Mouse (Mus musculus): ENCODE data around the gene Mecr.
A peak's percentile ranks its signal among the peaks of the same experiment; 100 is the strongest.

Mecr gene

DNA sequence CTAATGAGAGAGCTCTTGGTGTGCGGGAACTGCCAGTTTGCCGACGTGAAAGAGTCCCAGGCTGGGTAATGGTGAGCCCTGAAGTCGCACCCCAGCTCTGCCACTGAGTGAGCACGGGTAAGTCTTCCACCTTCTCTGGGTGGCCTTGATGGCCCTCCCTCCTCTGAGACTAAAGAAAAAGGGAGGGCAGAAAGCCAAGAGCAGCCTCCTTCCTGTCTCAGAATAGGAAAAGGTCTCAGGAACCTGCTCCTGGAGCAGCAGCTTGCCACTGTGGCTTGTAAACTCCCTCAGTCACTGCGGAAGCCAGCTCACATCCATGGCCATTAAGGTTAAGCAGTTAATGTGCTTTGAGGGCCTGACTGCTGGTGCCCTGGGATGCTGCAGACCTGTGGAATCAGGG lies 42.1 kb downstream of the Mecr start:
- DNase-seq (ENCODE audit: inconsistent age in 2 of 2, low spot score in 1 of 2) = peak; percentile 34 to 78

DNA sequence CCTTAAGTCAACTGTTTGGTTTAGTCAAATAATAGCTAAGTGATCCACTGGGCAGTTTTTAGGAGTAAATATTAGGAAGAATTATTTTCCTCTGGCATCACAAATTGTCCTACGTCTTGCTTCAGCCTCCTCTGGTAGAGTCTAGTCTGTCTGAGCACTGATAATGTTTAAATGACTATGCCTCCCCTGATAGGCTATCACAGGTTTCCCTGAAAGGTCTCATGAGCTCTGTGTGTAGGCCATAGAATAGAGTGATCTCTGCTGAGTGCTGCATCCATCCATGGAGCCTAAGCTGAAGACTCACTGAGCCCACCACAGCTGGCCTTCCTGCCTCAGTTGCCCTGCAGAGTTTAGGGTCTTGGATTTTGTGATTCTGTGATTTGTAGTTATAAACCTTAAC lies 45.3 kb downstream of the Mecr start:
- DNase-seq (ENCODE audit: inconsistent age in 2 of 2, low spot score in 1 of 2) = no peak

DNA sequence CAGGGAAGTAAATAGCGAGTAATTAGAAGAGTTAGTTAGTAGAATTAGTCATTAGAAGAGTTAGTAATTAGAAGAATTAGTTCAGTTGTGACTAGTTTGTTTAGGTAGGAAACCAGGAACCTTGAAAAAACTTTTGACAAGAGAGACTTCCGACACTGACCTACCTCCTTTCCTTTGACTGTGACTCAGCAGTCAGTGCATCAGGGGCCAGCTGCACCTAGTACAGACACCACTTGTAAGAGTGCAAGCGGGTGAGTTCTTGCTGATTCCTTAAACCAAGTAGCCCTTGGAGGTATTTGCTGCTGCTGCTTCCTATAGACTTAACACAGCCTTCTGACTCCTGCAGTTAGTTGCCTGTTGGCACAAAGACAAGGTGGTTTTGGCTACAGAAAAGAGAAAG lies 47.4 kb downstream of the Mecr start:
- DNase-seq (ENCODE audit: inconsistent age in 2 of 2, low spot score in 1 of 2) = no peak

GRCm38 (mm10) chr4:131897109-131897508 lies 53.8 kb downstream of the Mecr start:
- no peak for DNase-seq (ENCODE audit: inconsistent age in 2 of 2, low spot score in 1 of 2)

DNA sequence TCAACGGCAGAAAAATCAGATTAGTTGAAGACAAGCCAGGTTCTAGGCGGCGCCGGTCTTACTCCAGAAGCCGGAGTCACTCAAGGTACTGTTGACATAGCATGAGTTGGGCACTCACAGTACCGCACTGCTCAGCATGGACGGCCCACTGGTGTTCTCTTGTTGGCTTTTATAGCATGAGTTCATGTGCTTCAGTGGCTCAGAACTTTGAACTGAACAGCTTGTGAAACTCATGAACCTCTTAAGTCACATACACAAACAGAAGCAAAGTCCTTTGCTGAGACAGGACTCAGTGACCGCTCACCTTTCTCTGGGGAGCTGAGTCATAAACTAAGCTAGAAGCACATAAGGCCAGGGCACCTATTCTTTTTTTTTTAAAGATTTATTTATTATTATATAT lies 54.5 kb downstream of the Mecr start:
- no peak for DNase-seq (ENCODE audit: inconsistent age in 2 of 2, low spot score in 1 of 2)

- DNase-seq (ENCODE audit: inconsistent age in 2 of 2, low spot score in 1 of 2) = no peak
Measured at GRCm38 (mm10) chr4:131898503-131899179, 55.4 kb downstream of the Mecr start.

DNA sequence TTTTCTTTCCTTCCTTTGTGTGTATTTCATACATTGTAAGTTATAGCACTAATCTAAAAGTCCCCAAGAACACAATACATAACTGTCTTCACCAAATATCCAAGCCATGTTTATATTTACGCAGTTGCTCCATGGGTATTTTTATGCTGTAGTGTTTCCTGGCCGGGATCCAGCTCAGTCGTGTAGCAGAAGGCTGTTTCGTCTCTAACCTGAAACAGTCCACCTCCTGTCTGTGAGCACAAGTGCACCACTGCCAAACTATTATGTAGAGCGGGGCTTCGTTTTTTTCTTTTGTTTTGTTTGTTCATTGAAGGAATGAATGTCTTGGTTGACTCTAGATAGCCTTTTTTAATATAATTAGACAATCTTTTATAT lies 55.9 kb downstream of the Mecr start:
- no peak for DNase-seq (ENCODE audit: inconsistent age in 2 of 2, low spot score in 1 of 2)

GRCm38 (mm10) chr4:131901090-131901489 lies 57.8 kb downstream of the Mecr start:
- no peak for DNase-seq (ENCODE audit: inconsistent age in 2 of 2, low spot score in 1 of 2)

- peak; percentile 48 to 73 for DNase-seq (ENCODE audit: inconsistent age in 2 of 2, low spot score in 1 of 2)
Measured at GRCm38 (mm10) chr4:131904478-131904877, 61.2 kb downstream of the Mecr start.

- DNase-seq (ENCODE audit: inconsistent age in 2 of 2, low spot score in 1 of 2) = peak; percentile 46 to 59
Measured at GRCm38 (mm10) chr4:131906423-131906822, 63.2 kb downstream of the Mecr start.

- no peak for DNase-seq (ENCODE audit: inconsistent age in 2 of 2, low spot score in 1 of 2)
Measured at GRCm38 (mm10) chr4:131907912-131908311, 64.6 kb downstream of the Mecr start.

DNA sequence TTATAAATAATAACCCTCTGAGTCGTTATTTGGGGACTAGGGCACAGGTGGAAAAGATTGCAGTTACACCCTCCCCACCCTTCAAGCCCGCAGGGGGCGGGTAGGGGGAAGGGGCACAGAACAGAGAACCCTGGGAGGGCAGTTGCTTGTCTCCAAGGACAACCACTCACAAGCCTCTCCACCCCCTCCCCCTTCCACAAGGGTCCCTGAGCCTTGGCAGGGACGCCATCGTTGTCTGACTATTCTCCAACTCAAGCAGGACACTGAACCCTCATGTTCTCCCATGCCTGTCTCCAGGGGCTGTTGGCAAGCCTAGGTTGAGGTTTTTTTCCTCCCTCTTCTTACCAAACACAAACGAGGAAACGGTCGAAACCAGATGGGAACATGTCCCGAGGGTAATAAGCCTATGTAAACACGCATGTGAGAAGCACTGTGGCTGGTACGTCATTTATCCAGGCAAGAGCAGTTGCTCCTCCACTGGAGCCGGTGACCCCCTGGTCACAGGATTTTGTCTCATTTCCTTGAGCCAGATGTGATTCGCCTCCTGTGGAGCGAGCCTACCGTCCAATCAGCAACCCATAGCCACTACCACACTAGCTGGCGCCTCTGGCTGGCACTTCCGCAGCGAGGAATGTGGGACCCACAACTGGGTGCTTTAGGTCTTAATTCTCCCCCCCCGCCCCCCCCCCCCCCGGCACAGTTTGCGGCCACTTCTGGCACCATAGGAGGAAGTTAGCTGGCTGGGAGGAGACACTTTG lies 67.1 kb downstream of the Mecr start:
- no peak for DNase-seq (ENCODE audit: inconsistent age in 2 of 2, low spot score in 1 of 2)

GRCm38 (mm10) chr4:131911521-131911920 lies 68.3 kb downstream of the Mecr start:
- no peak for DNase-seq (ENCODE audit: inconsistent age in 2 of 2, low spot score in 1 of 2)

DNA sequence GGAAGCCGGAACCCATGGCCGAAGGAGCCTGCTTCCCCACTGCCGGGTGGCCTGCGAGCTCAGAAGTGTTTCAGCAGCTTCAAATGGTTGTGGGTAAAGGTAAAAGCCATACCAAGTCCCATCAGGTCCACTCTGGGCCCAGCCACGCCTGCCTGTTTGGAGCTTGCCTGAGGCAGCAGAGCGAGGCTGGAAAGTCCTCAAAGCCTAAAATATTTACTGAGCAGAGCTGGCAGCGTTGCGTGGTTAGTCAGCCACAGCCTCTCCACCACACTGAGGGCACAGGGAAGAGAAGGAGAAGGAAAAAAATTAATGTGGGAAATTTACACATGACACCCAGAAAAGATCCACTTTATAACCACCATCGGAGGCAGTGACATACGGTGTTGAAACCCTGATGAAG lies 70.3 kb downstream of the Mecr start:
- DNase-seq (ENCODE audit: inconsistent age in 2 of 2, low spot score in 1 of 2) = no peak

- DNase-seq (ENCODE audit: inconsistent age in 2 of 2, low spot score in 1 of 2) = no peak
Measured at GRCm38 (mm10) chr4:131914046-131914643, 70.9 kb downstream of the Mecr start.

DNA sequence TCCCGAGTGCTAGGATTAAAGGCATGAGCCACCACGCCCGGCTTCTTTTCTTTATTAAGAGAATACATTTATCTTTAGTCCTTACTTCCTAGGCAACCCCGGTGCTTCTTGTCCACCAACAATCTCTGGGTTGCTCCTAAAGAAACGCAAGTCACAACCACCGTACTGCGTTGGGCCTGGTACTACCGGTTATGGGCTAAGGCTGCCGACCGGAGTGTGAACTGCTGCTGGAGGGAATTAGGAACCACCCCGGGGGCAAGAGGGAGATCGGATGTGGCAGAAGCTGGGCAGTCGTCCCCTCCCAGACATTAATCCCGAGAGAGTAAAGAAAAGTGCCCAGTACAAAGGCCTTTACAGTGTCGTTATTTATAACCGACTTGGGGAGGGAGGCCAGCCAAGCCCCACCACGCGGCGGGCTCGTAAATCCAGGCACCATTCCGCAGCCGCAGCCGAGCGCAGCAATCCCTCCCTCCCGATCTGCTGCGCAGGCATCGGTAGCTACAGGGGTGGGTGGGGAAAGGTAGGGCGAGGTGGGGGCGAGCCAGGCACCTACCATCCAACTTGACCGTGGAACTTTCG lies 71.7 kb downstream of the Mecr start:
- peak in 1 of 2 experiments; percentile 52 for DNase-seq (ENCODE audit: inconsistent age in 2 of 2, low spot score in 1 of 2)

GRCm38 (mm10) chr4:131915821-131916328 lies 72.6 kb downstream of the Mecr start:
- DNase-seq (ENCODE audit: inconsistent age in 2 of 2, low spot score in 1 of 2) = peak in 1 of 2 experiments; percentile 40

DNA sequence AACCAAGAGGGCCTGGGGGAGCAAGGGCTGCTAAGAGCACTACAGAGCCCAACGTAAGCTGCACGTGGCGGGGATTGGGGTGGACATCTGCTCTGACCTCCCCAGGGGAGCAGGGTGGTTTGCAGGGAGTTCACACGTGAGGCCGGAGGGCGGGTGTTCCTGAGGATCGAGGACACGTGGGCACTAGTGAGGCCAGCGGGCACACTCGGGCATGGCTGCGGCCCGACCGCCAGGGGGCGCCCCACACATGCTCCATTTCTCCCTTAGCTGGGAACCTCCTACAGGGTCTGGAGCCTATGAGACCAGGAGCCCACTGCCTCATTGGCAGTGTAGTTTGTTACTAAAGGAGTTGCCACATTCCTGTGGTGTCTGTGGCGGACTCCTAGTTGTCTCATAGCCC lies 73.2 kb downstream of the Mecr start:
- peak; percentile 84 to 94 for DNase-seq (ENCODE audit: inconsistent age in 2 of 2, low spot score in 1 of 2)

GRCm38 (mm10) chr4:131917010-131917555 lies 73.8 kb downstream of the Mecr start:
- peak in 1 of 2 experiments; percentile 45 for DNase-seq (ENCODE audit: inconsistent age in 2 of 2, low spot score in 1 of 2)

Measured in adrenal gland, adult (tissue).